Mouse (Mus musculus) lung, adult 10 weeks (tissue): ENCODE results near the gene Scgb1b30. TPM values are rescaled to one million over a fixed set of nuclear protein-coding genes. Genes with fewer than 3 reads are reported as not detected.

Experiments
- polyA plus RNA-seq: library from polyadenylated mRNA; stranded (reverse); fragments of 350-450 nt; fragmentation: Illumina TruSeq; extraction: RNeasy Lipid Tissue Mini Kit (QIAGEN cat#74804); gene quantifications from one replicate; pipeline ENCODE4 v1.2.3, GENCODE M21; 2014; ENCODE audit warnings: low read depth, low replicate concordance; ENCODE audit not compliant: insufficient read depth

The Scgb1b30 gene
- polyA plus RNA-seq, result not detected

GRCm38 (mm10) chr7:34094911-34095481, at the start of gene Scgb1b30:
Gene Scgb1b30, plus strand, starts transcription at chr7:34095431.

GRCm38 (mm10) chr7:34133117-34133762, 38.0 kb downstream of the Scgb1b30 start, which contains the start of gene Wtip:
Gene Wtip, minus strand, starts transcription at chr7:34133268.

Other genes starting within 250 kb of the Scgb1b30 start
- gene Scgb2b26, start 150.4 kb upstream of the Scgb1b30 start, polyA plus RNA-seq, result not detected
- gene Scgb2b27, start 81.5 kb upstream of the Scgb1b30 start, polyA plus RNA-seq, result not detected
- gene Scgb1b27, start 73.9 kb upstream of the Scgb1b30 start, polyA plus RNA-seq, result not detected
- gene Wtip, start 37.8 kb downstream of the Scgb1b30 start, polyA plus RNA-seq, result 26.0 TPM
- 51.2 TPM for gene Uba2, start 74.2 kb downstream of the Scgb1b30 start, polyA plus RNA-seq
- gene Pdcd2l, start 101.2 kb downstream of the Scgb1b30 start, polyA plus RNA-seq, result 17.3 TPM
- 174 TPM for gene Gpi1, start 134.9 kb downstream of the Scgb1b30 start, polyA plus RNA-seq
- gene Gm6096, start 155.6 kb downstream of the Scgb1b30 start, polyA plus RNA-seq, result not detected
- 24.0 TPM for gene 4931406P16Rik, start 218.1 kb downstream of the Scgb1b30 start, polyA plus RNA-seq